Mouse (Mus musculus) Muller cell, postnatal 12 days (primary cell): ENCODE data around the gene Mob4.
"Not testable (repeated sequence)": the region's sequence is repeated elsewhere in the genome, so short reads cannot be mapped to it uniquely, and the experiment has no call there.

ENCODE experiments used
- DNase-seq: peaks from one replicate; pipeline ENCODE4 v3.0.0-alpha.2; 2015; ENCODE audit errors: inconsistent ontology term

Mob4 gene

DNA sequence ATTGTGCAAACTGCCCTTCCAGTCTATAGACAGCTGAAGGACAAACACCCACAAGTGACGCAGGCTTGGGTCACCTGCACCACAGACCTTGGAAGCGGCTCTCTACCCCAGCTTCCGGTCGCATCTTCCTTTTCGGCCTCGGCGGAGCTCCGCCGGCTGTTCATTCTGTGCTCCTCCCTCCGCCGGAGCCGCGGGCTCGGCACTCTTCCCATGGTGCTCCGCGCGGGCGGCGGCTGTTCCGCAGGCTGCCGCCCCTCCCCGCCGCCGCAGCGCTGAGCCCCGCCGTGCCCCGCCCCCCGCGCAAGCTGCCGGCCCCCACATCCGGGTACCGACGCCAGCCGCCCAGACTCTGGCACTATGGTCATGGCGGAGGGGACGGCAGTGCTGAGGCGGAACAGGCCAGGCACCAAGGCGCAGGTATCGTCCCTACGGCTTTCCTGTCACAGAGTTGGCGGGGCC, at the start of gene Mob4:
Mob4 (plus strand) TSS at position 289 of the 459 bp plus-strand sequence.
- DNase-seq: peak; percentile 96

DNA sequence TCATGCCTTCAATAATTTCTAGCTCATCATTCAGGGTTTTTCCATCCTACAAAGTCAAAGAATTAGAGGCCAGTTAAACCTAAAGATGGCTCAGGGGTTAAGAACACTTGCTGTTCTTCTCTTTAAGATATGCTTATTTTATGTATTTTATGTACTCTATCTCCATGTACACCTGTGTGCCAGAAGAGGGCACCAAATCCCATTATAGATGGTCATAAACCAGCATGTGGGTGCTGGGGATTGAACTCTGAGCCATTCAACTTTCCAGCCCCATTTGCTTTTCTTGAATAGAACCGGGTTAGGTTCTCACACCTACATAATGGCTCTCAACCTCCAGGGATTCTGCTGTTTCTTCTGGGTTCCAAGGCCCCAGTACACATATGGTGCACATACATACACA, 48.9 kb upstream of the Mob4 start:
- no peak for DNase-seq

DNA sequence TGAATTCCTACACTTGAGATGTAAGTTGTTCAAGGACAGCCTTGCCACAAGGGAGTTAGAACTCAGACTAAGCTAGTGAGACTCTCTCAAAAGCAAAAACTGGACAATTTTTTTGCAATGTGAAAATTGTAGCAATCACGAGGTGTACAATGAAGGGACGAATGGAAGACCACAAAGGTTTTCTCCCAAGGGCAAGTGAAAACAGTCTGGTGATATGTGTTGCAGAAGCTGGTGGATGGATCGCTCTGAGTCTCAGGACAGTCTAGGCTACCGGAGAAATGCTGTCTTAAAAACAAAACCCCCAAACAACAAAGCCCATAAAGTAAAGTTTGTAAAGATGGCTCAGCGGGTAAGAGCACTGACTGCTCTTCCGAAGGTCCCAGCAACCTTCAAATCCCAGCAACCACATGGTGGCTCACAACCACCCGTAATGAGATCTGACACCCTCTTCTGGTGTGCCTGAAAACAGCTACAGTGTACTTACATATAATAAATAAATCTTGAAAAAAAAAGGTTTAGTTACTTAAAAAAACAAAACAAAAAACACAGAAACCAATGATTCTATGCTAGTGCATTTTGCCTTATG, 45.2 kb upstream of the Mob4 start:
- no peak for DNase-seq

GRCm38 (mm10) chr1:55086868-55087400, 44.1 kb upstream of the Mob4 start:
- DNase-seq: peak; percentile 25

DNA sequence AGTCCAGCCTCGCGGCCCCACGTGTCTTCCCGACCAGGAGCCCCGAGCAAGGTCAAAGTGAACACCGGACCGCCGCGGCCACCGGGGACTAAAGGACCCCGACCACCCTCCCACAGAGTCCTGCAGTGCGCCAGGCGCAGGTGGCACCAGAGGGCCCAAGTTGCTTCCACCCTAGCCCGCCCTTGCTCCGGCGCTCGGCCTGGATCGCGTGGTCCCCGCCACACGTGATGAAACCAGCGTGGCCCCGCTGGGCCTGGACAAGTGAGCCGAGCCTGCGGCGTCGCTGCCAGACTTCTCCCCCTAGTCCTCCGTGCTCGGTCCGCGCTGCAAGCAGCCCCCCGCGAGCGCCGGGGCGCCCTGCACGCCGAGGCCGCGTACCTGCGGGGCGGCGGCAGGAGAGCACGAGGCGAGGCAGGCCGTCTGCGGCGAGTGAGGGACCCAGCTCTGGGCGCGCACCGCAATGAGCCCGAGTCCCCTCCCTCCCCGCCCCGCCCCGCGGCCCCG, 43.6 kb upstream of the Mob4 start:
- no peak for DNase-seq

DNA sequence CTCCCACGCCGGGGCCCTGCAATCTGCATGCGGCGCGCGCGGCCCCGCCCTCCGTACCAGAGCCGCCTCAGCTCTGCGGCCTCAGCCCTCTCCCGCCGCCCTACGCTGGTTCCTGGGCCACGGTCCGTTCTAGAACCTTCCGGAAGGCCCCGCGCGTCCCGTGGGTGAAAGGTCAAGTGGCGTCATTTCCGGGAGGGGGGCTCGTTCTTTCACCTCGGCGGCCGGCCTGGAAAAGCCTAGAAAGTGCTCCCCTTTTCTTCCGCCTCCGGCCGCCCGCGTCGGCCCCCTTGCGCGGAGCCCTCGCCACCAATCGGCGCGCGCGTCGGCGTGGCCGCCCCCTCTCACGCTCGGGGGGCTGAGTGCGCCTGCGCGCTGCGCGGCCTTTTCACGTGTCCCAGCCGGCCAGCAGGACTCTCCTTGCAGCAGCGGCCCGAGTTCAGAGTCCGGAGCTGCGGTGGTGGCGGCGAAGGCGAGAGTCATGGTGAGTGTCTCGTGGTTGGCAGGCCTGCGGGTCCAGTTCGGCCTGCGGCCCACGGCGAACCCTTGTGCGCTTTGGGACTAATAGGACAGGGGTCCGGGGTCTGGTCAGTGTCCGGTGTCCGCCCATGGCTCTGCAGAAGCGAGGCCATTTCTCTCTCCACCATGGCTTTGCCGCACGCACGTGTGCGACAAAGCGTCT, 43.0 kb upstream of the Mob4 start, which contains the start of the genes Hspe1 and Hspd1:
Hspe1 (plus strand) TSS at position 201 of the 679 bp plus-strand sequence.
Hspd1 (minus strand) TSS at position 312 of the 679 bp plus-strand sequence.
- peak; percentile 100 for DNase-seq

- DNase-seq: peak; percentile 22
Measured at GRCm38 (mm10) chr1:55088611-55089497, 42.2 kb upstream of the Mob4 start.

DNA sequence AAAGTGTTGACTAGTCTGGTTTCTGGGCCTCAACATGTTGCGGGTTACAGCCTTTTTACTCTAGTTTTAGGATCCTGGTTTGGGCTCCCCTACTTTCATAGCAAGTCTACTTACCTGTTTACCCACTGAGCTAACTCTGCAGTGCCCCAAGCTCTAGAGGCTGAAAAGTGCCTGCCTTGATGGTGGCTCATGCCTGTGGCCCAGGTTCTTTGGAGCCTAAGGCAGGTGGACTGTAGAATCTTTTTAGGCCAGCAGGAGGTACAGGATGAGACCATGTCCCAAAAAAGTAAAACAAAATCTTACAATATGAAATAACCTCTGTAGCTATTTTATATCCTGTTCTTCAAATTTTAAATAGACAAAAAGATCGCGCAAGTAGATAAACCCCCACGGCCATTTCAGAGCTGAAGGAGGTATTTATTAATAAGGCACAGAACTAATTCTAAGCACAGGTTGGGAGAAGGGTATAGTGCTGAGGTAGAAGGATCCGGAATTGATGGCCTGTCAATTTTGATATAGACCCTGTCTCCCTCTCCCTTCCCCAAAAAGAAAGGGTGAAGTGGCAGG, 41.5 kb upstream of the Mob4 start:
- DNase-seq: no peak

DNA sequence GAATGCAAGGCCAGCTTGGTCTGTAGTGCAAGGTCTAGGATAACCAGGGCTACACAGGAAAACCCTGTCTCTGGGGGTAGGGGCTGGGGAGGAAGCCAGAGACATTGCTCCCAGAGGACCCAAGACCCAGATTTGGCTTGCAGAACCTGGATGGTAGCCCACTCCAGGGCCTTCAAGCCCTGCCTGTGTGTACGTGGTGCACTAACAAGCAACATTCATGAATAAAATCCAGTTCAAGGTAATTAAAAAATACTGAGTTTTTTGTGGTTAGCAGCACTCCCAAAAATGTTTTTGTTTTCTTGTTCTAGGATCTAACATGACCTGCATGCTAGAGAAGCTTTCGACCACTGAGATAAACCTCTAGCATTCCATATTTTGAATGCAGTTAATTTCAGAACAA, 39.0 kb upstream of the Mob4 start:
- DNase-seq: peak; percentile 66

- no peak for DNase-seq
Measured at GRCm38 (mm10) chr1:55092469-55092868, 38.6 kb upstream of the Mob4 start.

- no peak for DNase-seq
Measured at GRCm38 (mm10) chr1:55106919-55107585, 24.0 kb upstream of the Mob4 start.

GRCm38 (mm10) chr1:55107644-55108043, 23.4 kb upstream of the Mob4 start:
- no peak for DNase-seq

DNA sequence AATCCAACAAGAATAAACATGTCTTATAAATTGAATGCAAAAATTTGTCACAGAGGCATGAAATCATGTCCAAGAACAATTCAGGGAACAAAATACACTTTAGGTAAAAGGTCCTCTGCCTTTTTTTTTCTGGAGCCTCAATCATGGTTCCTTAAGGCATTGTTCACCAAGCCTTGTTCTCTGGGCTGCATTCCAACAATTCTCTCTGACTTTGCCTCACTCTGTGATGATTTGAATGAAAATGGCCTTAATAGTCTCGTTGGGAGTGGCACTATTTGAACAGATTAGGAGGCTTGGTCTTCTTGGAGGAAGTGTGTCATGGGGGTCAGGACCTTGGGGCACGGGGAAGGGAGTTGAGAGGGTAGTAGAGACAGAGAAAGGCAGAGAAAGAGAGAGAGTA, 22.6 kb upstream of the Mob4 start:
- DNase-seq: no peak

DNA sequence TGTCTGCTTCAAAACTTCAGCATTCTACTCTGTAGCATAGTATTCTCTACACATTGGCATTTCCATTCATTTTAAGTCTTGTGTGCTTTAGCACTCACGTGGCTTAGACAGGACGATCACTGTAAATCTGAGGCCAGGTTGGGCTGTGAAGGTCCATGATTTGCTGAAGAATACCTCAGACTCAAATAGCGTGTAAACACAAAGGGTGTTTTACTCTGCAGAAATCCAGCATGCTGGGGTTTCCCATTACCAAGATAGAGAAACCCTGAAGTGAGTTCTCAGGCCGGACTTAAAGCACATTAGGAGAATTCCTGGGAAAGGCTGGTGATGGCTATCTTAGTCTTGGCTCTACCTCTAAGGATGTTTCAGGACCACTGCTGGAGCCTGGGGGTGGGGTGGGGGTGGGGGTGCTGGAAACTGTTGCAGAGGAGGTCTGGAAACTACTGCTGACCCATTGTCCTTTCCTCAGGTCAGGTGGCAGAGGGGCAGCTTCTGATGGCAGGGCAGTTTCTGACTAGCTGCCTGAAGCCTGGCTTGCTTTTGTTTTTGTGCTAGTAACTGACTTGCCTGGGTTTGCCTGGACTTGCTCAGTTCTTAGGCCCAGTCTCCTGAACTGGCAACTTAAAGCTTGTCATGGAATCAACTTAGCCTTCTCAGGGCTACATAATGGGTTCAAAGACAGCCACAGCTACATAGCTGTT, 21.8 kb upstream of the Mob4 start:
- DNase-seq: no peak

GRCm38 (mm10) chr1:55123046-55123445, 8.0 kb upstream of the Mob4 start:
- no peak for DNase-seq

DNA sequence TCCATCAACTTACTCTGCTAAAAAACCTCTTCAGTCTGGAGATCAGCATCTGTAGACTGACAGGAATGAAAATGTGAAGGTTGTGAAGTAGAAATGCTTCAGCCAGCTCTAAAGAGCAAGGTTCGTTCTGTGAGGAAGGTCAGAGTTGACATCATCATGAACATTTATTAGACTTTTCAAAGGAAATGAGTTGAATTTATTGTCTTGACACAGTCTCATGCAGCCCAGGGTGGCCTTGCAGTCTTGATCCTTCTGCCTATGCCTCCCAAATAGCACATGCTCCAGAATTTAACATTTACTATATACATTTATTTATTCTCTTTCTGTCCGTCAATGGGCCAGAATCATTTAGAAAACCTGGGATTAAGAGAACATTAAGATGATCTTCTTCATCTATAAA, 7.5 kb upstream of the Mob4 start:
- no peak for DNase-seq

GRCm38 (mm10) chr1:55124136-55124535, 6.9 kb upstream of the Mob4 start:
- not testable (repeated sequence) for DNase-seq

DNA sequence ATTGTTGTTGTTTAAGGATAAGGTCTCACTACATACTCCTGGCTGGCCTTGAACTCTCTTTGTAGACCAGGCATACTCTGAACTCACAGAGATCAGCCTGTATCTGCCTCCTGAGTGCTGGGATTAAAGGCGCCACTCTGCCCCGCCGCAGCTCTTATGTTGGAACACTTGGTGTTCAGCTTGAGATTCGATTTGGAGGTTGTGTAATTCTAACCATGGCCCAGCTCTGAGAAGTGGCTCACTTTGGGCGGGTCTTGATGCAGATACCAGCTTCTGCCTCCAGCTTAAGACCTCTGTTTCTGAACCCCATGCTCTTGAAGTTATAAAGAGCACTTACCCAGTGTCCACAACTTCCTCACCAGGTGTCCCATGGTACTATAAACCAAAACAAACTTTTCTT, 1.3 kb upstream of the Mob4 start:
- no peak for DNase-seq

- no peak for DNase-seq
Measured at GRCm38 (mm10) chr1:55130190-55130916, 678 bp upstream of the Mob4 start.
